Comparison of ENCODE assay signal across 8 mouse cellular contexts in the genomic region with DNA sequence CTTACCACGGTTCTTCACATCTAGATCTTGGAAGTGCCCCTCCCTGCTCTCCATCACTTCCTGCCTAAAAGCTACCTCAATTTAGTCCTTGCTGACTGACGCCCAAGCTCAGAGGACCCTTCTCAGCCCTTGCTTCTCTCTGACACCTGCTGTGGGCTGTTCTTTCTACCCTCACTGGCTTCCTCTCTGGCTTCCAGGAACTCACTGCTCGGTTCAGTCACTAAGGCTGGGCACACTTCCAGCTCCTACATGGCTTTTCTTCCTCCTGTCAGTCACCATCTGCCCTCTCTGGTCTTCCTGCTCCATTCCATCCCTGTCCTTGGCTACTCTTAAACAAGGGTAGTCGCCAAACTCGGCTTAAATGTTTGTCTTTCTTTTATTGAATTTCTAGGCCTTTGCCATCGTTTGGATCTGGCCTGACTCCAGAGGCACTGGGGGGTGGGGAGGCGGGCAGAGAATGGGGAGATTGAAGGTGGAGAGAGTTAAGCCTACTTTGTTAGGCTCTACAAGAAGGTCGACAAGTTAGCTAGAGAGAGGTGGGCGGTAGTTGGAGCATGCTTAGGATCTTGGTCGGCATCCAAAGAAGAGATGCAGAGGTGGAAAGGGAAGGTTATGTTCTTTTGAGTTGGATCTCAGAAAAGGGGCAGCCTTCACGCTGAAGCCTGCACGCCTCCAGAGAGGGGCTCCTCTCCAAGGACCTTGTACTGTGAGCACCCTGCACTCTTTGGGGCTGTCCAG. TPM values are rescaled to one million over a fixed set of nuclear protein-coding genes. Genes with fewer than 3 reads are reported as not detected.
A peak's percentile ranks its signal among the peaks of the same experiment; 100 is the strongest.
DNase-seq lines count a peak whose midpoint lies in the region; ATAC-seq lines count a peak whose summit lies in the region.

No protein-coding gene starts in this region.

- H3K27ac ChIP-seq in forebrain, embryonic 14.5 days (ENCODE audit: low read depth, low read length), result no peak overlapping the region
- no peak overlapping the region for H3K27ac ChIP-seq in forebrain, embryonic 15.5 days (replicated peaks)
- H3K27ac ChIP-seq in heart, embryonic 15.5 days, result peak overlapping the region; percentile 53
- H3K27ac ChIP-seq in liver, embryonic 15.5 days (replicated peaks), result peak overlapping the region; percentile 87

- H3K4me3 ChIP-seq in forebrain, embryonic 14.5 days (ENCODE audit: low read depth, low read length), result no peak overlapping the region
- H3K4me3 ChIP-seq in forebrain, embryonic 15.5 days, result no peak overlapping the region
- 0 out of 2 replicates have a peak overlapping the region, but pooled peaks have one; percentile 2 for H3K4me3 ChIP-seq in heart, embryonic 15.5 days
- peak overlapping the region; percentile 9; the same call in 1 of the 2 replicates for H3K4me3 ChIP-seq in liver, embryonic 15.5 days (replicated peaks)

- H3K4me2 ChIP-seq in forebrain, embryonic 14.5 days (ENCODE audit: low read length), result no peak overlapping the region
- H3K4me2 ChIP-seq in forebrain, embryonic 15.5 days (replicated peaks), result no peak overlapping the region
- H3K4me2 ChIP-seq in heart, embryonic 15.5 days, result peak overlapping the region; percentile 45
- H3K4me2 ChIP-seq in liver, embryonic 15.5 days, result peak overlapping the region; percentile 58

- DNase-seq in forebrain, embryonic 14.5 days (ENCODE audit: low spot score), result peak; percentile 7
- peak; percentile 58 to 67 for DNase-seq in right cerebral cortex, postnatal 10 days (ENCODE audit: low spot score in 2 of 2)
- DNase-seq in right cerebral cortex, adult 2 months (ENCODE audit: low spot score in 2 of 2), result no peak
- peak; percentile 26 to 47 for DNase-seq in thymus, postnatal 36 days
- DNase-seq in urinary bladder, adult 18-20 months (ENCODE audit: low spot score in 2 of 2), result no peak

- no peak for ATAC-seq in forebrain, embryonic 14.5 days
- no peak for ATAC-seq in forebrain, embryonic 15.5 days (replicated peaks)
- ATAC-seq in heart, embryonic 15.5 days (replicated peaks; ENCODE audit: insufficient number of reproducible peaks, insufficient read depth, low FRiP score, low read depth), result peak; percentile 65; the same call in 1 of the 2 replicates
- ATAC-seq in liver, embryonic 15.5 days (ENCODE audit: insufficient read depth), result no peak

- H3K27me3 ChIP-seq in forebrain, embryonic 14.5 days (replicated peaks; ENCODE audit: control insufficient read depth, insufficient read depth, low read length), result no peaks in the 10 kb centered on the region
- H3K27me3 ChIP-seq in forebrain, embryonic 15.5 days, result no peaks in the 10 kb centered on the region
- H3K27me3 ChIP-seq in heart, embryonic 15.5 days, result peaks cover 3% of the 10 kb centered on the region; the same call in 1 of the 2 replicates
- H3K27me3 ChIP-seq in liver, embryonic 15.5 days, result no peaks in the 10 kb centered on the region

- no peak overlapping the region for H3K9ac ChIP-seq in forebrain, embryonic 14.5 days (ENCODE audit: low read length)
- H3K9ac ChIP-seq in forebrain, embryonic 15.5 days (replicated peaks), result no peak overlapping the region
- H3K9ac ChIP-seq in heart, embryonic 15.5 days, result no peak overlapping the region
- H3K9ac ChIP-seq in liver, embryonic 15.5 days, result no peak overlapping the region; the same call in 1 of the 2 replicates

- 72% methylated on average over 12 of the region's 12 CpGs for WGBS in forebrain, embryonic 14.5 days
- 65% methylated on average over 12 of the region's 12 CpGs for WGBS in forebrain, embryonic 15.5 days
- 37% methylated on average over 12 of the region's 12 CpGs for WGBS in heart, embryonic 15.5 days
- 30% methylated on average over 12 of the region's 12 CpGs for WGBS in liver, embryonic 15.5 days (ENCODE audit: insufficient replicate concordance)

- no peaks in the 10 kb centered on the region for H3K4me1 ChIP-seq in forebrain, embryonic 14.5 days (ENCODE audit: control insufficient read depth, insufficient read depth, low read length)
- H3K4me1 ChIP-seq in forebrain, embryonic 15.5 days, result no peaks in the 10 kb centered on the region
- H3K4me1 ChIP-seq in heart, embryonic 15.5 days (replicated peaks), result peaks cover 19% of the 10 kb centered on the region
- peaks cover 77% of the 10 kb centered on the region for H3K4me1 ChIP-seq in liver, embryonic 15.5 days (replicated peaks)

- no peaks in the 10 kb centered on the region for H3K9me3 ChIP-seq in forebrain, embryonic 14.5 days (replicated peaks; ENCODE audit: control insufficient read depth, low read length)
- no peaks in the 10 kb centered on the region for H3K9me3 ChIP-seq in forebrain, embryonic 15.5 days
- no peaks in the 10 kb centered on the region for H3K9me3 ChIP-seq in heart, embryonic 15.5 days (replicated peaks)
- H3K9me3 ChIP-seq in liver, embryonic 15.5 days (replicated peaks), result no peaks in the 10 kb centered on the region

- H3K36me3 ChIP-seq in forebrain, embryonic 14.5 days (ENCODE audit: control insufficient read depth, insufficient read depth, low read length), result no peaks in the 10 kb centered on the region
- H3K36me3 ChIP-seq in forebrain, embryonic 15.5 days, result no peaks in the 10 kb centered on the region
- no peaks in the 10 kb centered on the region for H3K36me3 ChIP-seq in heart, embryonic 15.5 days
- H3K36me3 ChIP-seq in liver, embryonic 15.5 days (replicated peaks), result no peaks in the 10 kb centered on the region

RNA-seq across cellular contexts. Expression of a gene that starts 31.5 kb away (rescaled TPM):
- polyA plus RNA-seq in forebrain, embryonic 14.5 days (2014; fragmentation: Nextera tagmentation; extraction: Ambion mirVana), result 43.8 and 49.9 TPM in 2 replicates
- 44.1 and 46.2 TPM in 2 replicates for polyA plus RNA-seq in forebrain, embryonic 15.5 days (2015; fragmentation: Nextera tagmentation; extraction: Ambion mirVana)
- polyA plus RNA-seq in heart, embryonic 15.5 days (2015; fragmentation: Nextera tagmentation; extraction: Ambion mirVana), result 63.2 and 68.2 TPM in 2 replicates
- polyA plus RNA-seq in liver, embryonic 15.5 days (2015; fragmentation: Nextera tagmentation; extraction: Ambion mirVana), result 22.8 and 24.3 TPM in 2 replicates

Comparison
In these comparisons a context has a peak if more than half of its experiments do, and no peak if none do; other contexts are left out.
1. DNase-seq: peak in forebrain, embryonic 14.5 days (single experiment), right cerebral cortex, postnatal 10 days (2 of 2) and thymus, postnatal 36 days (2 of 2); none in right cerebral cortex, adult 2 months (0 of 2) and urinary bladder, adult 18-20 months (0 of 2).
2. H3K27ac ChIP-seq: peak in heart, embryonic 15.5 days (single experiment) and liver, embryonic 15.5 days (single experiment); none in forebrain, embryonic 14.5 days (single experiment) and forebrain, embryonic 15.5 days (single experiment).
3. H3K4me2 ChIP-seq: peak in heart, embryonic 15.5 days (single experiment) and liver, embryonic 15.5 days (single experiment); none in forebrain, embryonic 14.5 days (single experiment) and forebrain, embryonic 15.5 days (single experiment).
4. H3K4me3 ChIP-seq: peak in heart, embryonic 15.5 days (single experiment) and liver, embryonic 15.5 days (single experiment); none in forebrain, embryonic 14.5 days (single experiment) and forebrain, embryonic 15.5 days (single experiment).